Mouse (Mus musculus) CH12.LX (cell line): ENCODE measurements around the gene Nek1. TPM values are rescaled to one million over a fixed set of nuclear protein-coding genes. Genes with fewer than 3 reads are reported as not detected.

Experiments used
- DNase-seq: peaks from one replicate; pipeline ENCODE4 v3.0.0-alpha.2; 2013; ENCODE audit errors: extremely low read depth
- H3K27ac ChIP-seq: 2 replicates; pipeline ENCODE4 v1.5.1; 2012; ENCODE audit warnings: low read depth, mild to moderate bottlenecking, control low read depth, moderate library complexity; ENCODE audit not compliant: insufficient read depth
- H3K27me3 ChIP-seq: replicated peaks from 2 replicates; pipeline ENCODE3; 2012; ENCODE audit warnings: inconsistent platforms
- H3K36me3 ChIP-seq, 2 experiments: replicated peaks in 1 of 2; 2 replicates each; pipeline versions ENCODE3 to v1.6.1; 2012; ENCODE audit warnings: inconsistent platforms in 1 of 2, low read length in 1 of 2, mild to moderate bottlenecking in 1 of 2, mixed read lengths in 1 of 2, moderate library complexity in 1 of 2; ENCODE audit not compliant: control insufficient read depth in 1 of 2, insufficient read depth in 1 of 2
- H3K4me1 ChIP-seq, 2 experiments: 2 replicates each; pipeline ENCODE4 v1.6.1; 2012; ENCODE audit warnings: inconsistent platforms in 1 of 2, moderate library complexity in 1 of 2; ENCODE audit not compliant: insufficient read depth in 2 of 2, control insufficient read depth in 1 of 2
- H3K4me2 ChIP-seq: 2 replicates; pipeline ENCODE4 v1.6.1; 2012; ENCODE audit warnings: low read depth, mild to moderate bottlenecking, control low read depth; ENCODE audit not compliant: poor library complexity, insufficient read depth, severe bottlenecking
- H3K4me3 ChIP-seq, 3 experiments: fragments of 150-350 bp in 1 of 3; sonication (generic) in 1 of 3; replicated peaks in 1 of 3; 2 replicates each; pipeline versions ENCODE3 to v1.5.1; 2011 to 2012; ENCODE audit warnings: low read depth in 2 of 3, low read length in 2 of 3, mild to moderate bottlenecking in 2 of 3, moderate library complexity in 2 of 3, control low read depth in 1 of 3, improper control_type of control experiment in 1 of 3, inconsistent platforms in 1 of 3, mixed read lengths in 1 of 3; ENCODE audit not compliant: poor library complexity in 1 of 3
- H3K79me2 ChIP-seq: replicated peaks from 2 replicates; pipeline ENCODE4 v1.6.1; 2012; ENCODE audit warnings: mild to moderate bottlenecking, moderate library complexity; ENCODE audit not compliant: control insufficient read depth, poor library complexity, insufficient read depth, severe bottlenecking; ENCODE audit errors: extremely low read depth
- H3K9ac ChIP-seq: 2 replicates; pipeline ENCODE4 v1.6.1; 2012; ENCODE audit warnings: low read depth, mild to moderate bottlenecking, control low read depth, moderate library complexity; ENCODE audit not compliant: insufficient read depth
- H3K9me3 ChIP-seq: replicated peaks from 2 replicates; pipeline ENCODE3; 2012; ENCODE audit warnings: low read length, inconsistent platforms, mixed read lengths
- BHLHE40 ChIP-seq: IDR thresholded peaks from 2 replicates; pipeline ENCODE4 v1.6.1; 2011; ENCODE audit warnings: mild to moderate bottlenecking, low read depth, low read length, improper control_type of control experiment
- CHD2 ChIP-seq: IDR thresholded peaks from 2 replicates; pipeline ENCODE4 v1.6.1; 2011; ENCODE audit warnings: low read length, improper control_type of control experiment
- CTCF ChIP-seq, 2 experiments: IDR thresholded peaks in 1 of 2; conservative IDR thresholded peaks in 1 of 2; 2 replicates each; pipeline ENCODE4 v1.5.1; 2011 to 2012; ENCODE audit warnings: low read depth in 2 of 2, low read length in 2 of 2, improper control_type of control experiment in 1 of 2, inconsistent platforms in 1 of 2, mild to moderate bottlenecking in 1 of 2, moderate library complexity in 1 of 2
- E2F4 ChIP-seq: IDR thresholded peaks from 2 replicates; pipeline ENCODE4 v1.6.1; 2011; ENCODE audit warnings: low read depth, low read length, improper control_type of control experiment; ENCODE audit not compliant: insufficient replicate concordance
- ELF1 ChIP-seq: IDR thresholded peaks from 2 replicates; pipeline ENCODE4 v1.6.1; 2014; ENCODE audit warnings: low read depth, mild to moderate bottlenecking, inconsistent platforms, low read length, improper control_type of control experiment
- EP300 ChIP-seq: IDR thresholded peaks from 2 replicates; pipeline ENCODE4 v1.6.1; 2011; ENCODE audit warnings: low read length, improper control_type of control experiment
- GABPA ChIP-seq: IDR thresholded peaks from 2 replicates; pipeline ENCODE4 v1.6.1; 2012; ENCODE audit warnings: low read depth, low read length, improper control_type of control experiment, inconsistent platforms; ENCODE audit not compliant: insufficient replicate concordance
- HCFC1 ChIP-seq: IDR thresholded peaks from 2 replicates; pipeline ENCODE4 v1.6.1; 2012; ENCODE audit warnings: low read depth, mild to moderate bottlenecking, inconsistent platforms, low read length, improper control_type of control experiment
- JUN ChIP-seq: IDR thresholded peaks from 2 replicates; pipeline ENCODE4 v1.6.1; 2011; ENCODE audit warnings: low read depth, mild to moderate bottlenecking, low read length, improper control_type of control experiment, moderate library complexity; ENCODE audit not compliant: insufficient read depth
- JUND ChIP-seq: conservative IDR thresholded peaks from 2 replicates; pipeline ENCODE4 v1.6.1; 2011; ENCODE audit warnings: low read depth, low read length, improper control_type of control experiment
- MAFK ChIP-seq: IDR thresholded peaks from 2 replicates; pipeline ENCODE4 v1.6.1; 2011; ENCODE audit warnings: low read length, improper control_type of control experiment; ENCODE audit not compliant: insufficient replicate concordance
- MAX ChIP-seq: IDR thresholded peaks from 2 replicates; pipeline ENCODE4 v1.6.1; 2011; ENCODE audit warnings: low read length, improper control_type of control experiment
- MAZ ChIP-seq: IDR thresholded peaks from 2 replicates; pipeline ENCODE4 v1.6.1; 2012; ENCODE audit warnings: low read depth, mild to moderate bottlenecking, inconsistent platforms, low read length, improper control_type of control experiment, moderate library complexity
- MEF2A ChIP-seq: IDR thresholded peaks from 2 replicates; pipeline ENCODE4 v1.6.1; 2014; ENCODE audit warnings: low read depth, mild to moderate bottlenecking, inconsistent platforms, low read length, improper control_type of control experiment, borderline replicate concordance
- MXI1 ChIP-seq: IDR thresholded peaks from 2 replicates; pipeline ENCODE4 v1.6.1; 2011; ENCODE audit warnings: mild to moderate bottlenecking, low read depth, low read length, improper control_type of control experiment
- PAX5 ChIP-seq: IDR thresholded peaks from 2 replicates; pipeline ENCODE4 v1.6.1; 2012; ENCODE audit warnings: low read length, inconsistent platforms, mixed read lengths
- POLR2A ChIP-seq: IDR thresholded peaks from 2 replicates; pipeline ENCODE4 v1.6.1; 2011; ENCODE audit warnings: low read depth, mild to moderate bottlenecking, improper control_type of control experiment, low read length
- RAD21 ChIP-seq: IDR thresholded peaks from 2 replicates; pipeline ENCODE4 v1.6.1; 2011; ENCODE audit warnings: low read depth, mild to moderate bottlenecking, low read length, improper control_type of control experiment, moderate library complexity
- SIN3A ChIP-seq: IDR thresholded peaks from 2 replicates; pipeline ENCODE4 v1.6.1; 2012; ENCODE audit warnings: low read length, improper control_type of control experiment, inconsistent platforms
- SMC3 ChIP-seq: IDR thresholded peaks from 2 replicates; pipeline ENCODE4 v1.6.1; 2011; ENCODE audit warnings: low read depth, low read length, improper control_type of control experiment
- TBP ChIP-seq: conservative IDR thresholded peaks from 2 replicates; pipeline ENCODE4 v1.6.1; 2011; ENCODE audit warnings: low read depth, low read length, improper control_type of control experiment
- UBTF ChIP-seq: IDR thresholded peaks from 2 replicates; pipeline ENCODE4 v1.6.1; 2012; ENCODE audit warnings: low read depth, mild to moderate bottlenecking, inconsistent platforms, low read length, improper control_type of control experiment, moderate library complexity
- USF1 ChIP-seq: IDR thresholded peaks from 2 replicates; pipeline ENCODE4 v1.6.1; 2014; ENCODE audit warnings: low read depth, mild to moderate bottlenecking, inconsistent platforms, low read length, improper control_type of control experiment
- USF2 ChIP-seq: conservative IDR thresholded peaks from 2 replicates; pipeline ENCODE4 v1.6.1; 2011; ENCODE audit warnings: low read depth, low read length, improper control_type of control experiment
- ZC3H11A ChIP-seq: IDR thresholded peaks from 2 replicates; pipeline ENCODE4 v1.6.1; 2012; ENCODE audit warnings: low read depth, mild to moderate bottlenecking, inconsistent platforms, low read length, improper control_type of control experiment
- ZNF384 ChIP-seq: IDR thresholded peaks from 2 replicates; pipeline ENCODE4 v1.6.1; 2012; ENCODE audit warnings: low read depth, low read length, improper control_type of control experiment, inconsistent platforms
- dilution Hi-C: fragments of 300-500 bp; cut with MboI; formaldehyde crosslinking; loops from 2 replicates; pipeline ENCODE4 v1.14.3; 2020; ENCODE audit warnings: low sequenced_read_pairs; ENCODE audit not compliant: extremely low pct_unique_long_range_greater_than_20kb, extremely low pct_ligation_motif_present
- in situ Hi-C: fragments of 300-500 bp; cut with MboI; formaldehyde crosslinking; loops from 3 replicates; pipeline ENCODE4 v1.14.3; 2019; ENCODE audit warnings: low sequenced_read_pairs, low pct_ligation_motif_present, low pct_unique_long_range_greater_than_20kb, mixed read lengths
- polyA plus RNA-seq: library from polyadenylated mRNA; unstranded; fragments of >175 nt; gene quantifications from 2 replicates; pipeline ENCODE4 v1.2.1, GENCODE M21; 2012; ENCODE audit warnings: low read depth; ENCODE audit not compliant: insufficient read length
- total RNA-seq, 2 experiments: library from RNA; depleted of rRNA; stranded (reverse); fragments of 300-350 nt in 1 of 2; fragments of >200 nt in 1 of 2; gene quantifications; 2 replicates each; pipeline ENCODE4 v1.2.3; 2012 to 2014

Nek1 gene
- total and polyA plus RNA-seq, 3 experiments: 7.7 to 9.2 (median 9.1) TPM

DNA sequence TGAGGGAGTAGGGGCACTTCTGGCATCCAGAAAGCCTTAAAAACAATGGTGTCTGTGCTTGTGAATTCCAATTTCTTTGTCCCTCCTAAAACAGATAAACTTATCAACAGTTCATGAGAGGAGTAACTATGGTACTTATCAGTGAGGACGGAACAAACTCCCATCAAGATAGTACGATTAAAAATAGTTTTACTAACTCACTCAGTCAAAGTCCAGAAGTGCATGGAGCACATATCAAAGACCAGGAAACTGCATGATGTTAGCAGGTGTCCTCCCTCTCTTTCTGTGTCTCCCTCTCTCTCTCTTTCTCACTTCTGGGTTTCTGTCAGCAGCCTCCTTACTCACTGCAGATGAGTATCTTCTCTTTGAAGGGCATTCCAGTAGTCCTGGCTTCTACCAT, 182.9 kb downstream of the Nek1 start:
- Histone ChIP-seq H3K36me3 (no peaks in the 10 kb centered on the region), H3K9me3 (no peaks in the 10 kb centered on the region), H3K4me2 (no peak overlapping the region), H3K4me3 (no peak overlapping the region), H3K4me1 (no peaks in the 10 kb centered on the region), H3K79me2 (no peaks in the 10 kb centered on the region), H3K27me3 (no peaks in the 10 kb centered on the region), H3K27ac (no peak overlapping the region), H3K9ac (no peak overlapping the region)
- dilution Hi-C loops: no loop called here
- TF ChIP-seq POLR2A: no peak
- TF ChIP-seq USF2: no peak
- TF ChIP-seq RAD21: no peak
- no peak for TF ChIP-seq EP300
- TF ChIP-seq MAZ: no peak
- no peak for TF ChIP-seq ELF1
- TF ChIP-seq MAFK: no peak
- TF ChIP-seq MXI1: no peak
- TF ChIP-seq CHD2: no peak
- TF ChIP-seq CTCF (conservative IDR thresholded peaks at IDR 0.05 in 1 of 2, IDR thresholded peaks at IDR 0.05 in 1 of 2; ENCODE audit: low read depth in 2 of 2, low read length in 2 of 2): no peak
- no peak for TF ChIP-seq BHLHE40
- no peak for TF ChIP-seq UBTF
- TF ChIP-seq SMC3: no peak
- TF ChIP-seq SIN3A: no peak
- in situ Hi-C loops: no loop called here
- DNase-seq: no peak

DNA sequence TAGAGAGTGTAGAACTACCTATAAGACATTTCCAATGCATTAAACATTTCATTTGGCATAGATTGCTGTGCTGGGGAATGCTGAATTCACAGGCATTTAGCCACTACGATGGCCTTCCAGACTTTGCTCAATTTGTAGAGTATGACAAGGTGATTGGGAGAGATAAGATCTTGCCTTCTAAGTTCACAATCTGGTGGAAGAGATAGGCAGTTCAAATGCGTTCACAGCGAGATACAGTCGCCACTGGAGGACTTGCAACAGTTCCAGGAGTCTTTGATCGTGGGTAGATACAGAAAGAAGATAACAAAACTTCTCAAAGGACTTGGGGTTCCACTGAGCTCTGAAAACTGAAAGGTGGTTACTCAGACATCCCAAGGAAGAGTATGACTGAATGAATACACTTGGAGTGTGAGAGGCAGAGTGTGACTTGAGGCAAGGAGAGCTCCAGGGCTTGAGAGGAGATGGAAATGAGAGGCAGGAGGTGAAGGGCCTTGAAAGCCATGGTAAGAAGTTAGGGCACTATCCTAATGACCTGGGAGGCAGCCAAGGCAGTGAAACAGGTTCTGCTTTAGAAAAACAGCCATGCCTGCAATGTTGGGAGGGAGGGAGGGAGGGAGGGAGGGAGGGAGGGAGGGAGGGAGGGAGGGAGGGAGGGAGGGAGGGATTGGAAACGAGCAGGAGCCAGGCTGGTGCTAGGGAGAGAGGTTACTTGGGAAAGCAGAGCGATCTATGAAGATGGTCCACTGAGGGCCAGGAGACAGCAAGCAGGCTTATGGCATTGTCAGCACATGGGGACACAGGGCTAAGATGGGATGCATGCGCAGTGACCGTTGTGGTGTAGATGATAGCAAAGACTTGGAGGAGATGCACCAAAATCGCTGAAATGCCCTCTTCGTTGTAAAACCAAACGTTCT, 184.9 kb downstream of the Nek1 start:
- Histone ChIP-seq H3K4me2 (no peak overlapping the region), H3K36me3 (no peaks in the 10 kb centered on the region), H3K4me3 (no peak overlapping the region), H3K4me1 (no peaks in the 10 kb centered on the region), H3K79me2 (no peaks in the 10 kb centered on the region), H3K27me3 (no peaks in the 10 kb centered on the region), H3K9me3 (no peaks in the 10 kb centered on the region), H3K9ac (no peak overlapping the region), H3K27ac (no peak overlapping the region)
- dilution Hi-C loops (no loop called here), in situ Hi-C loops (no loop called here)
- DNase-seq: no peak
- no peak for TF ChIP-seq USF2
- no peak for TF ChIP-seq ZNF384
- TF ChIP-seq MEF2A: no peak
- no peak for TF ChIP-seq HCFC1
- TF ChIP-seq USF1: no peak
- no peak for TF ChIP-seq MAZ
- TF ChIP-seq E2F4: no peak
- no peak for TF ChIP-seq GABPA
- TF ChIP-seq JUN: no peak
- no peak for TF ChIP-seq JUND
- no peak for TF ChIP-seq EP300
- TF ChIP-seq ZC3H11A: no peak
- TF ChIP-seq ELF1: no peak
- no peak for TF ChIP-seq PAX5
- TF ChIP-seq TBP: no peak
- TF ChIP-seq RAD21: no peak
- TF ChIP-seq MAX: no peak
- no peak for TF ChIP-seq MXI1
